Mouse (Mus musculus): ENCODE results near the gene Rasgef1a. TPM values are rescaled to one million over a fixed set of nuclear protein-coding genes. Genes with fewer than 3 reads are reported as not detected.

Rasgef1a gene
- total and polyA plus RNA-seq, 3 experiments = 0.04 to 0.19 TPM; not detected in 1

- no peaks in the 10 kb centered on the region for H3K9me3 ChIP-seq (replicated peaks; ENCODE audit: insufficient read depth, low read length)
- no peaks in the 10 kb centered on the region; a peak in 2 of 4 replicates for H3K27me3 ChIP-seq (ENCODE audit: control insufficient read depth in 1 of 2, insufficient read depth in 2 of 2, low read length in 2 of 2)
- H3K4me1 ChIP-seq (ENCODE audit: control insufficient read depth in 1 of 2, insufficient read depth in 2 of 2, low read length in 2 of 2) = no peaks in the 10 kb centered on the region
- H3K9ac ChIP-seq (ENCODE audit: control insufficient read depth, low read depth, low read length, poor library complexity, severe bottlenecking) = no peak overlapping the region
- no peak for DNase-seq (ENCODE audit: low read depth, low spot score)
- H3K79me2 ChIP-seq (ENCODE audit: control insufficient read depth, insufficient read depth, low read length, poor library complexity) = no peaks in the 10 kb centered on the region
- no peak overlapping the region for H3K4me3 ChIP-seq (ENCODE audit: control insufficient read depth in 1 of 2, insufficient read depth in 1 of 2, low read depth in 2 of 2, low read length in 2 of 2)
- H3K36me3 ChIP-seq (ENCODE audit: control insufficient read depth in 1 of 2, insufficient read depth in 2 of 2, low read length in 2 of 2) = no peaks in the 10 kb centered on the region
- H3K27ac ChIP-seq (ENCODE audit: control insufficient read depth, low read depth, low read length) = no peak overlapping the region
- TF ChIP-seq SMC3 (IDR thresholded peaks at IDR 0.05; ENCODE audit: low read depth, low read length) (no peak), ZNF384 (IDR thresholded peaks at IDR 0.05; ENCODE audit: low read depth, low read length) (no peak), ZMIZ1 (IDR thresholded peaks at IDR 0.05; ENCODE audit: low read depth, low read length) (no peak), ZC3H11A (IDR thresholded peaks at IDR 0.05; ENCODE audit: low read depth, low read length) (no peak)
These were observed 16.1 kb upstream of the Rasgef1a start for GRCm38 (mm10) chr6:117995168-117995567.

- DNase-seq (ENCODE audit: low read depth, low spot score) = peak; percentile 37
- H3K27ac ChIP-seq (ENCODE audit: control insufficient read depth, low read depth, low read length) = no peak overlapping the region
- H3K4me3 ChIP-seq (ENCODE audit: control insufficient read depth in 1 of 2, insufficient read depth in 1 of 2, low read depth in 2 of 2, low read length in 2 of 2) = no peak overlapping the region
- no peaks in the 10 kb centered on the region for H3K36me3 ChIP-seq (ENCODE audit: control insufficient read depth in 1 of 2, insufficient read depth in 2 of 2, low read length in 2 of 2)
- no peak for TF ChIP-seq HCFC1 (IDR thresholded peaks at IDR 0.05; ENCODE audit: low read depth, low read length)
- no peak for TF ChIP-seq MAX (IDR thresholded peaks at IDR 0.05; ENCODE audit: low read length)
- TF ChIP-seq NELFE (IDR thresholded peaks at IDR 0.05; ENCODE audit: low read depth, low read length) = no peak
- no peak for TF ChIP-seq KAT2A (conservative IDR thresholded peaks at IDR 0.05; ENCODE audit: low read depth, low read length)
- no peak for TF ChIP-seq TCF12 (IDR thresholded peaks at IDR 0.05; ENCODE audit: low read depth, low read length)
- TF ChIP-seq BHLHE40 (IDR thresholded peaks at IDR 0.05; ENCODE audit: borderline replicate concordance, low read depth, low read length) = no peak
- TF ChIP-seq ZMIZ1 (IDR thresholded peaks at IDR 0.05; ENCODE audit: low read depth, low read length) = no peak
- no peak for TF ChIP-seq CHD2 (IDR thresholded peaks at IDR 0.05; ENCODE audit: low read length)
- no peak for TF ChIP-seq TBP (IDR thresholded peaks at IDR 0.05; ENCODE audit: low read depth, low read length)
- TF ChIP-seq POLR2A (IDR thresholded peaks at IDR 0.05; ENCODE audit: control insufficient read depth in 1 of 2, insufficient read depth in 1 of 2, low read depth in 1 of 2, low read length in 2 of 2, poor library complexity in 1 of 2) = no peak
- no peak for TF ChIP-seq MYC (IDR thresholded peaks at IDR 0.05; ENCODE audit: low read depth, low read length)
- no peak for TF ChIP-seq CTCF (IDR thresholded peaks at IDR 0.05 in 2 of 3, conservative IDR thresholded peaks at IDR 0.05 in 1 of 3; ENCODE audit: control insufficient read depth in 1 of 3, insufficient read depth in 1 of 3, low read depth in 2 of 3, low read length in 3 of 3, poor library complexity in 1 of 3, severe bottlenecking in 1 of 3)
- TF ChIP-seq ETS1 (IDR thresholded peaks at IDR 0.05; ENCODE audit: low read depth, low read length) = no peak
- no peak for TF ChIP-seq POLR2AphosphoS5 (IDR thresholded peaks at IDR 0.05; ENCODE audit: borderline replicate concordance, low read depth, low read length)
- no peak for TF ChIP-seq NRF1 (IDR thresholded peaks at IDR 0.05; ENCODE audit: insufficient read depth, low read depth, low read length, poor library complexity, severe bottlenecking)
- no peak for TF ChIP-seq USF1 (IDR thresholded peaks at IDR 0.05; ENCODE audit: low read depth, low read length)
- TF ChIP-seq ZC3H11A (IDR thresholded peaks at IDR 0.05; ENCODE audit: low read depth, low read length) = no peak
- TF ChIP-seq ELF1 (IDR thresholded peaks at IDR 0.05; ENCODE audit: low read depth, low read length) = no peak
- no peak for TF ChIP-seq MYB (IDR thresholded peaks at IDR 0.05; ENCODE audit: low read depth, low read length)
- TF ChIP-seq TAL1 (IDR thresholded peaks at IDR 0.05; ENCODE audit: low read length) = no peak
- H3K9ac ChIP-seq (ENCODE audit: control insufficient read depth, low read depth, low read length, poor library complexity, severe bottlenecking) = no peak overlapping the region
- no peaks in the 10 kb centered on the region for H3K9me3 ChIP-seq (replicated peaks; ENCODE audit: insufficient read depth, low read length)
- H3K4me1 ChIP-seq (ENCODE audit: control insufficient read depth in 1 of 2, insufficient read depth in 2 of 2, low read length in 2 of 2) = no peaks in the 10 kb centered on the region
- H3K27me3 ChIP-seq (ENCODE audit: control insufficient read depth in 1 of 2, insufficient read depth in 2 of 2, low read length in 2 of 2) = no peaks in the 10 kb centered on the region
- H3K79me2 ChIP-seq (ENCODE audit: control insufficient read depth, insufficient read depth, low read length, poor library complexity) = no peaks in the 10 kb centered on the region
These were observed 10.0 kb upstream of the Rasgef1a start for GRCm38 (mm10) chr6:118001272-118001671.
